Mouse (Mus musculus) kidney, postnatal 4 days (tissue): ENCODE results near the gene Mtap.

Experiments
- DNase-seq, 2 experiments: peaks; one replicate each; pipeline ENCODE4 v3.0.0; 2021; ENCODE audit warnings: mixed read lengths in 2 of 2

Gene Mtap

DNA sequence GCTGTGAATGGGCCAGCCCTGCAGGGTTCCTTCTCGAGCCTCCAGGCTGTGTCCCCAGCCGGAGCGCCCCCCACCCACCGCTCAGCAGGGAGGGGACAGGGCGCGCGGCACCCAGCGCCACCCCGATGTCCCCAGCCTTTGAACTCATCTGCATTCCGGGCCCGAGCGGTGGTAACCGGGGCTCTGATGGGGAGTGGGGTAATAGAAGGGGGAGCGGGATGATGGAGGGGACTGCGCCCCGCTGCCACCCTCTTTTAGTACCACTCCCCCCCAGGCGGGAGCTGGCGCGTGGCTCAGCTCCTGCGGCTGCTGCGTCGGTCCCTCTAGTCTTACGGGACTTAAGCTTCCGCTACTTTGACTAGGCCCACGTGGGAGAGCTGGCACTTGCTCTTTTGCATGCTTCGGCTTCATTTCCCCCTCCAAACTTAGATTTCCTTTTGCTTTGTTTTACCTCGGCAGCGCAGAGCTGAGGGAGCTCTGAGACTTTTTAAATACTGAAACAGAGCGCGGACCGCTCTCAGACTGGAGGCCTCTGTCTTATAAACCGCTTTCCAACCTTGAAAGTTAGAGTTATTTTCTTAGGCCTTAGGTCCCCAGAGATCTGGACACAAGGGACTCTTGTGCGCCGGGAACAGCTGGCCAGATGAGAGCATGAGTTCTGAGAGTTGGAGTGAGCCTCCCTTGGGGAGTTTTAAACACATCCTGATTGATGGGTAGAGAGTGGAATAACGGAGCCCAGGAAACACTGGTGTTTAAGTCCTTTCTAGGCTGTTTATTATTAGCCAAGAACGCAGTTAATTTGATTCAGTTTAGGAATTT lies 829 bp downstream of the Mtap start:
- peak; percentile 54 to 69 for DNase-seq

- peak in 1 of 2 experiments; percentile 15 for DNase-seq
These were observed 1.4 kb downstream of the Mtap start for GRCm38 (mm10) chr4:89138361-89138651.

- DNase-seq, result peak; percentile 21 to 35
These were observed 3.9 kb downstream of the Mtap start for GRCm38 (mm10) chr4:89140832-89141231.

DNA sequence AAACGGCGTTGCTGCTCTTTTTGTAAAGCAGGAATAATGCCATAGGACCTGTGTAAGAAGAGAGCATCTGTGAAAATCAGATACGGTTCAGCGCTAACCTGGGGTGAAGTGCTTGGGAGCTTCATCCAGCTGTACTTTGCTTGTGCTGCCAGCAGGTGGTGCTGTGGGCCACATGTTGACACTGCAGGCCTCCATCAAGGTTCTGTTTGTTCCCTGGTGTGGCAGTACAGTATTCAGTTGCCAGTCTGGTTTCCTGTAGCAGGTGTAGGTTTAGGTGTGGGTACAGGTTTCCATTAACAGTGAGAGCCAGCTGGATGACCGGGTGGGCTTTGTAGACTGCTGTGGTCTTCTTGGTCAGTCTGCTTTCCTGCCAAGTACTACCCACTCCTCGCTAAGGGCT lies 8.5 kb downstream of the Mtap start:
- DNase-seq, result peak; percentile 87 to 88

DNA sequence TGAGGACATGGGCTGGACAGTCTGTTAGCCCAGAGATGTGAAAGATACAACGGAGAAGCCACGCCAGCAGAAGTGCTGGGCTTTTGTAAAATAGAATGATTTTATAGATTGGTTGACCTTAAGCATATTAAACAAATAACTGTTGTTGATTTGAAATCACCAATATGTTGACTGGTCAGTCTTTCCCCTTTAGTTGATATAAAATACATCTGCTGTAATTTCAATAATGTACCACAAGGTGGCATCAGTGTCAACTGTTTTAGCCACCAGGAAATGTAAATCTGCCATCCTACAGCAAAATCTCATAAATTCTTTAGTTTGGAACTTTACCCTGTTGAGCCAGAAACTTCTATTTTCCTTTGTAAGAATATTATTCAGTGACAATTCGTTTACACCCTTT lies 9.4 kb downstream of the Mtap start:
- DNase-seq, result no peak

- no peak for DNase-seq
These were observed 12.3 kb downstream of the Mtap start for GRCm38 (mm10) chr4:89149261-89149660.

DNA sequence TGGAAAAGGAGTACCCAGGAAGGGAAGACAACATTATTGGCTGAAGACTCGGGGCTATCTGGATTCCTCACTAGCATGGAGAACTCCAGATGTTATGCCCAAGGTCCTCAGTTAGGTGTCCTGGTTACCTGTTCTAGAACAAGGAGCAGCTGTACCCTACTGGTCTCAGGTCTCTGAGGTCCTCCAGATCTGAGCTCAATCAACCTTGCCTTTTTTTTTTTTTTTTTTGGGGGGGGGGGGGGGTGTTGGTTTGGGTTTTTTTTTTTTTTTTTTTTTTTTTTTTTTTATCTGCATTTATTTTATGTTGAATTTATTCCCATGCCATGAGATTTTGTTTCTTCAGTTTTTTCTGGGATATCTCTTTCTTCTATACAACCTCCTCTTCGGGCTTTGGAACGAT lies 24.5 kb downstream of the Mtap start:
- DNase-seq, result no peak

GRCm38 (mm10) chr4:89162496-89162895 lies 25.6 kb downstream of the Mtap start:
- DNase-seq, result no peak

GRCm38 (mm10) chr4:89163613-89164012 lies 26.7 kb downstream of the Mtap start:
- DNase-seq, result no peak

DNA sequence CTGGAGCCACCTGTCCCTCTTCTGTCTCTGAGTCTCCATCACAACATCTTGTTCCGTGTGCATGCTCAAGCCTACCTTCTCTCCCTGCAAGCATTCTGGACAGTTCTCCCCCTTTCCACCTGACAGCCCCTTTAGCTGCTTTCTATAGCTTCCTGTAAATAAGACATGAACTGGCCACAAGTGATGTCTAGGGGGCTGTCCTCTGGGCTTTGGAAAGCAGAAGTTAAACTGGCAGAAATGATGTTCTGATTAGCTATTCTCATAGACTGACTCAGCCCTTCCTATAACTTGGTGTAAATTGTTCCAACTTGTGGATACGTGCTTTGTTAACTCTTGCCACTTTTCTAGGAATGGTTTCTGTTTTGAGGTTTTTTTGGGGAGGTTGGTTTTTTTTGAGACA lies 27.8 kb downstream of the Mtap start:
- DNase-seq, result no peak

- DNase-seq, result no peak
These were observed 32.0 kb downstream of the Mtap start for GRCm38 (mm10) chr4:89168877-89169276.

- DNase-seq, result no peak
These were observed 32.8 kb downstream of the Mtap start for GRCm38 (mm10) chr4:89169739-89170138.

DNA sequence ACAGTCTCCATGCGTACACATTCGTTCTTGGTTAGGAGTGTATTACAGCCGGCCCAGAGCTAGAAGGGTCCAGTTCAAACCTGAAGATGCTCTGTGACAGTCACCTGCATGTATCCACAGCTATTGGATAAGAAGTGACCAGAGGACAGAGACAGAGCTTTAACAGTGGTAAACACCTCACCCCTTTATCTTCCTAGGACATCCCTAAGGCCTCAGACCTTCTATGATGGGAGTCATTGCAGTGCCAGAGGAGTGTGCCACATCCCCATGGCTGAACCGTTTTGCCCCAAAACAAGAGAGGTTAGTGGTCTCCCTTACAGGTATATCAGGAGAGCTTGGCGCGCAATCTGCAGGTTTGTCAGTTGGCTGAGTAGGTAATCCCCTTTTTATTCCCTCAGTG lies 34.0 kb downstream of the Mtap start:
- DNase-seq, result no peak

- peak; percentile 8 to 32 for DNase-seq
These were observed 36.1 kb downstream of the Mtap start for GRCm38 (mm10) chr4:89172873-89173605.

DNA sequence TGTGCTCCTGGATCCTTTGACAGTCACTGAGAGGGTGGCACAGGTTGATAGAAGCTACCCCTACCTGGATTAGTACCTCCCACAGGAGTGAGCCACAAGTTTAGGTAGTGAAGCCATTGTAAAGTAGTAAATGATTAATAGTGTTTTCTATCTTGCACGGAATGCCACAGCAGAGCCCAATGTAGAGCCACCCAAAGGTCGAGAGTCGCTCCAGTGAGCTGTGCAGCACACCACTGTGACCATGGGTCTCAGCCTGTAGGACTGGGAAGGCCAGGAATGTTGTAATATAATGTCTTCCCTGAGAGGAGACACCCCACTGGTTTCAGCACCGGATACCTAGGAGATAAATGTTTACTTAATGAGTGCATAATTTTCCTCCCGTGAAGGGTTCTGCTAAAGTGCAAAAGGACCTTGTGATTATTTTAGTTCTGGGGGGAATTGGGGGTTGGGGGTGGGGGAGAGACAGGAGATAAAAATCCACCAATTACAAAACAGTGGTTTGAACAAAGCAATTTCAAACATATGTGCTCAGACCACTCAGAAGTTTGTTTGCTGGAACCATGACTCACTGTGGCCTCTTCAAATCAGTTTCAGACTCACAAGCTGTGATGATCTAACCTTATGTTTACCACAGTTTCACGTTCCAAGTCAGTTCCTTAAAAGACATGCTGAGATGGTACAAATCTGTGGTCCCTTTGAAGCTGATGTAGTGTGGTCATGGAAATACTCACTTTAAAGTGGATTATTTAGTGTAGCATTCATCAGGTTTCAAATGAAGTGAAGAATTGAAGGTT lies 40.8 kb downstream of the Mtap start:
- peak; percentile 44 to 60 for DNase-seq

GRCm38 (mm10) chr4:89180121-89180520 lies 43.2 kb downstream of the Mtap start:
- no peak for DNase-seq

DNA sequence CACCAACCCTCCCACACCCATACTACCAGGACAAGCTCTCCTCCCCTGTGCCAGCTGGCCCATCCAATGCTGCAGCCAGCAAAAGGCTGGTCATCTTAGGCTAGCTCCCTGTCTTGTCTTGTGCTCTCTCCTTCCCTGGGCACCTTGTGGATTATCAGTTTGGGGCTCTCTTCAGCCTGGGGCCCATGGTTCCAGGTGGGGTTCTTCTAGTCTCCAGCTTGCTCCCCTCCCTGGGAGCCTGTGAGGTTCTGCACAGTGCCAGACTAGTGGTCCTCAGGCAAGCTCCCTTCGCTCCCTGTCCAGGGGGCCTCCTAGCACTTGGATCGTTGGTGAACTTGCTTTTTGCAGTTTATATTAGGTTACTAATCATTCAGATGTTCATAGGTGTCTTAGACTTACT lies 44.7 kb downstream of the Mtap start:
- no peak for DNase-seq

- DNase-seq, result no peak
These were observed 45.6 kb downstream of the Mtap start for GRCm38 (mm10) chr4:89182486-89182885.

GRCm38 (mm10) chr4:89195481-89195880 lies 58.6 kb downstream of the Mtap start:
- DNase-seq, result no peak

- DNase-seq, result no peak
These were observed 60.2 kb downstream of the Mtap start for GRCm38 (mm10) chr4:89197128-89197527.

GRCm38 (mm10) chr4:89200806-89201205 lies 63.9 kb downstream of the Mtap start:
- no peak for DNase-seq

GRCm38 (mm10) chr4:89209310-89209709 lies 72.4 kb downstream of the Mtap start:
- DNase-seq, result no peak

- no peak for DNase-seq
These were observed 73.4 kb downstream of the Mtap start for GRCm38 (mm10) chr4:89210314-89210713.

- DNase-seq, result no peak
These were observed 75.3 kb downstream of the Mtap start for GRCm38 (mm10) chr4:89212178-89212577.
